Mouse (Mus musculus) CH12.LX (cell line): ENCODE measurements around the gene Gosr1.

Source experiments
- BHLHE40 ChIP-seq: IDR thresholded peaks from 2 replicates; pipeline ENCODE4 v1.6.1; 2011; ENCODE audit warnings: mild to moderate bottlenecking, low read depth, low read length, improper control_type of control experiment
- CHD2 ChIP-seq: IDR thresholded peaks from 2 replicates; pipeline ENCODE4 v1.6.1; 2011; ENCODE audit warnings: low read length, improper control_type of control experiment
- CTCF ChIP-seq, 2 experiments: IDR thresholded peaks in 1 of 2; conservative IDR thresholded peaks in 1 of 2; 2 replicates each; pipeline ENCODE4 v1.5.1; 2011 to 2012; ENCODE audit warnings: low read depth in 2 of 2, low read length in 2 of 2, improper control_type of control experiment in 1 of 2, inconsistent platforms in 1 of 2, mild to moderate bottlenecking in 1 of 2, moderate library complexity in 1 of 2
- EP300 ChIP-seq: IDR thresholded peaks from 2 replicates; pipeline ENCODE4 v1.6.1; 2011; ENCODE audit warnings: low read length, improper control_type of control experiment
- HCFC1 ChIP-seq: IDR thresholded peaks from 2 replicates; pipeline ENCODE4 v1.6.1; 2012; ENCODE audit warnings: low read depth, mild to moderate bottlenecking, inconsistent platforms, low read length, improper control_type of control experiment
- MAFK ChIP-seq: IDR thresholded peaks from 2 replicates; pipeline ENCODE4 v1.6.1; 2011; ENCODE audit warnings: low read length, improper control_type of control experiment; ENCODE audit not compliant: insufficient replicate concordance
- MXI1 ChIP-seq: IDR thresholded peaks from 2 replicates; pipeline ENCODE4 v1.6.1; 2011; ENCODE audit warnings: mild to moderate bottlenecking, low read depth, low read length, improper control_type of control experiment
- POLR2A ChIP-seq: IDR thresholded peaks from 2 replicates; pipeline ENCODE4 v1.6.1; 2011; ENCODE audit warnings: low read depth, mild to moderate bottlenecking, improper control_type of control experiment, low read length
- ZNF384 ChIP-seq: IDR thresholded peaks from 2 replicates; pipeline ENCODE4 v1.6.1; 2012; ENCODE audit warnings: low read depth, low read length, improper control_type of control experiment, inconsistent platforms

DNA sequence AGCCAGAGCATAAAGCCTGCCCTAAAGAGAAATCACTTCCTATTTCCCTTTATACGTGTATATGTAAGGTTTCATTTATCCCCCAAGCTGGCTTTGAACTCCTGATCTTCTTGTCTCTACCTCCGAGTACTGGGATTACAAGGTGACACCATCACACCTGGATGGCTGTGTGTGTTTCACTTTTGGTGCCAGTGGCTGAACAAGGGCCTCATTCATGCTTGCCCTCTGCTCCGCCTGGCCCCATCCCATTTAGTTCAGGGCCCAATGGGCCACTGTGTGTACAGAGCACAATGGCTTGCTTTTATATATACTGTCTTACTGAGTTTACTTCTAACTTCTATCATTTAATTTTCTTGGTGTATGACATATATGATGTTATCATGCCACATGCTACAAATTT, 11.1 kb downstream of the Gosr1 start:
- TF ChIP-seq HCFC1 (no peak), POLR2A (no peak), EP300 (no peak), MXI1 (no peak), CTCF (conservative IDR thresholded peaks at IDR 0.05 in 1 of 2, IDR thresholded peaks at IDR 0.05 in 1 of 2; ENCODE audit: low read depth in 2 of 2, low read length in 2 of 2) (no peak), MAFK (no peak), CHD2 (no peak), BHLHE40 (no peak), ZNF384 (no peak)
